Mouse (Mus musculus): ENCODE results near the gene Taar3. TPM values are rescaled to one million over a fixed set of nuclear protein-coding genes. Genes with fewer than 3 reads are reported as not detected.

Gene Taar3
- polyA plus RNA-seq, 1 experiment from 2014 or later = not detected

DNA sequence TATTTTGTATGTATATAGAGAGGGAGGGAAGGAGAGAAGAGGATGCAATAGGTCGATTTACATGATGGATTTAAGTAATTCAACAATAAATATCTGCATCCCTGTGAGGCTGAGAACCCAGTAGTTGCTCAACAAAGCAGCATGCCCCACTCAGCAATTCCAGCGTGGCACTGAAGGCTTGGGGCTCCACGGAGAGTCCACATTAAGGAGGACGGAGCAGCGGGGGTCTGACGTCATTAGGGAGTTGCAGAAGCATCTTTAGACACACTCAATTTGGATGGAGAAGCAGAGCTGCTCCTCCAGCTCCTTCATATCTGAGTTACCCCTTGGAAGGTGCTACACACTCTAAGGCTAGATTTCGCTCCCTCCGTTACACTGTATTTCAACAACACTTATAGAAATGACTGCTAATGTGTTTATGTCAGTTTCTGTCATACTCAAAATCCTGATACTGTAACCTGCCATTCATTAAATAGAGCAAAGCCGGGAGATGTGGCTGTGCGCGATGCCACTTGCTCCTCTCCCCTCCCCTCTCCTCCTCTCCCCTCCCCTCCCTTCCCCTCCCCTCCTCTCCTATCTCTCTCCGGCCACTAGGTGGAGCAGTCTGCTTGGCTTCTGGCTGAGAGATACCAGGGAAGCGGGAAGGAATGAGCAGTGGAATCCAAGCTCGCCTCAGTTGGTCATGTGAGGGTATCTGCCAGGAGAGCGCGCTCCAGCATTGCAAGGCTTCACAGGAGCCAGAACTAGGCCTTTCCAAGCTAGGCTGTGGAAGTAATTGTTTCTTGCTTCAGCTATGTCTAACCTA is 29.7 kb downstream of the Taar3 start:
- H3K36me3 ChIP-seq (ENCODE audit: control insufficient read depth, insufficient read depth, low read length) = no peaks in the 10 kb centered on the region
- no peaks in the 10 kb centered on the region for H3K27me3 ChIP-seq (ENCODE audit: control insufficient read depth, insufficient read depth, low read length)
- ATAC-seq (ENCODE audit: low FRiP score) (peak; percentile 88), DNase-seq (ENCODE audit: low spot score, missing footprints) (peak; percentile 96)
- H3K4me1 ChIP-seq (ENCODE audit: control insufficient read depth, insufficient read depth, low read length) = no peaks in the 10 kb centered on the region
- H3K27ac ChIP-seq (ENCODE audit: low read depth, low read length) = no peak overlapping the region
- H3K4me2 ChIP-seq = no peak overlapping the region
- WGBS = 45% methylated on average over 16 of the region's 16 CpGs
- no peak overlapping the region for H3K4me3 ChIP-seq (ENCODE audit: low read depth, low read length)
- no peak overlapping the region for H3K9ac ChIP-seq (ENCODE audit: low read length)
- no peaks in the 10 kb centered on the region for H3K9me3 ChIP-seq (ENCODE audit: control insufficient read depth, low read length)

DNA sequence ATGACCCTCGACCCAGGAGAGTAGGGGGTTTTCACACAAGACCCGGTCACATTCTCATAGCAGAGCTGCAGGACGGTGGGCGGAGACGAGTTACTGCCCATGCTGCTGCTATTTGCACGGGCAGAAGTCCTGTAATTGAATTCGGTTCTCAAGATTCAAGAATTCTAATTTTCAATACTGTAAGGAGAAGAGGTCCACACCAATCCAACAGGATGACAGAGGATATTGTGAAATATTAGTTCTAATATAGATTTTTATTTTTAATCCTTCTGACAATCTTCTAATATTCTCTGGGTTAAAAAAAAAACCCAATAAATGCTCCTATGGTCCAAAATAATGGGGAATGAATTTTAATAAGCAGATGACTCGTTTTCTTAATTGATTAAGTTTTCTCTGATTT is 36.2 kb downstream of the Taar3 start, which contains the start of gene Taar6:
Gene Taar6 (minus strand): TSS at position 101 of the 400 bp plus-strand sequence.
- DNase-seq (ENCODE audit: low spot score, missing footprints) (no peak), ATAC-seq (ENCODE audit: low FRiP score) (no peak)
- WGBS = 73% methylated on average over 8 of the region's 8 CpGs

DNA sequence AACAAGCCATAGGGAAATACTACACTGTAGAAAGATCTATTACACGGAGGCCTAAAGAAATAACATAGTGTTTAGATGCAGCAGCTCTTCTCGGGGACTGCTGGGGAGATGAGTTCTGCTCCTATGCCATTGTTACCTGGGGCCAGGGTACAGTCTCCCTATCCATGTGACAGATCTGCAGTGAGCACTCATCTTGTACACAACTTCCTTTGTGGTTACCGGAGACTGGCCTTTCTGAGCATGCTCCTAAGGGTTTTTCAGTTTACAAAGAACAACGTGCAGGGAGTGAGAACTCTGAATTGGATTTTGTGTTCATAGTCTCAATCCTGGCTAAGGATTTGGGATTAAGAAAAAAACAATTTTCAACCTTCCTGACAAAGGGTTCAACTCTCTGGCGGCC is 37.1 kb downstream of the Taar3 start:
- no peak overlapping the region for H3K4me2 ChIP-seq
- no peak overlapping the region for H3K9ac ChIP-seq (ENCODE audit: low read length)
- no peaks in the 10 kb centered on the region for H3K36me3 ChIP-seq (ENCODE audit: control insufficient read depth, insufficient read depth, low read length)
- H3K4me1 ChIP-seq (ENCODE audit: control insufficient read depth, insufficient read depth, low read length) = no peaks in the 10 kb centered on the region
- no peak overlapping the region for H3K4me3 ChIP-seq (ENCODE audit: low read depth, low read length)
- H3K27me3 ChIP-seq (ENCODE audit: control insufficient read depth, insufficient read depth, low read length) = no peaks in the 10 kb centered on the region
- no peak for DNase-seq (ENCODE audit: low spot score, missing footprints)
- no peak overlapping the region for H3K27ac ChIP-seq (ENCODE audit: low read depth, low read length)
- WGBS = 85% methylated on average over 5 of the region's 5 CpGs
- no peaks in the 10 kb centered on the region for H3K9me3 ChIP-seq (ENCODE audit: control insufficient read depth, low read length)
- ATAC-seq (ENCODE audit: low FRiP score) = no peak

More for the DNA sequence above, 36.2 kb downstream of the Taar3 start, which contains the start of gene Taar6:
- no peak within 1 kb of the TSS for H3K4me2 ChIP-seq
- H3K27ac ChIP-seq (ENCODE audit: low read depth, low read length) = no peak within 1 kb of the TSS
- H3K4me1 ChIP-seq (ENCODE audit: control insufficient read depth, insufficient read depth, low read length) = no peaks in the 10 kb centered on the region
- no peaks in the 10 kb centered on the region for H3K36me3 ChIP-seq (ENCODE audit: control insufficient read depth, insufficient read depth, low read length)
- no peak within 1 kb of the TSS for H3K9ac ChIP-seq (ENCODE audit: low read length)
- no peak within 1 kb of the TSS for H3K4me3 ChIP-seq (ENCODE audit: low read depth, low read length)
- no peaks in the 10 kb centered on the region for H3K27me3 ChIP-seq (ENCODE audit: control insufficient read depth, insufficient read depth, low read length)
- no peaks in the 10 kb centered on the region for H3K9me3 ChIP-seq (ENCODE audit: control insufficient read depth, low read length)

DNA sequence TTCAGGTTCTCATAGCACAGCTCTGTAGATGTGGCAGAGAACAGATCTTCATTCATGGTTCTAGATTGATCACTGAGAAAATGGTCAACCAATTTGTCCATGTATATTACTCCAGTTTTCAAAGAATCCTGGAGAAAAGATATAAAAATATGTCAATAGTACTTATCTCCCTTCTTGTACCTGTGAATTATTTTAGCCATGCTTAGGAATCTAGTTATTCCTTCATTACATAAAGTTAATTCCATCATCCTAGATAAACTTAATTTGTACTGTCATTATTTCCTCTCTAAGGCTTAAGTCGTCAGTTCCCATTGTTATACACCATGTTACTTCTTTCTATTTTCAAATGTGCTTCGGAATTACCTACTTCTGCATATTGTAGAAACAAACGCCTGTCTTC is 44.0 kb downstream of the Taar3 start, which contains the start of gene Taar7a:
Gene Taar7a (minus strand): TSS at position 101 of the 400 bp plus-strand sequence.
- no peak within 1 kb of the TSS for H3K27ac ChIP-seq (ENCODE audit: low read depth, low read length)
- no peaks in the 10 kb centered on the region for H3K27me3 ChIP-seq (ENCODE audit: control insufficient read depth, insufficient read depth, low read length)
- no peak within 1 kb of the TSS for H3K9ac ChIP-seq (ENCODE audit: low read length)
- no peak within 1 kb of the TSS for H3K4me2 ChIP-seq
- H3K9me3 ChIP-seq (ENCODE audit: control insufficient read depth, low read length) = no peaks in the 10 kb centered on the region
- ATAC-seq (ENCODE audit: low FRiP score) (no peak), DNase-seq (ENCODE audit: low spot score, missing footprints) (no peak)
- no peaks in the 10 kb centered on the region for H3K36me3 ChIP-seq (ENCODE audit: control insufficient read depth, insufficient read depth, low read length)
- H3K4me1 ChIP-seq (ENCODE audit: control insufficient read depth, insufficient read depth, low read length) = no peaks in the 10 kb centered on the region
- WGBS = 87% methylated on average over 3 of the region's 3 CpGs
- H3K4me3 ChIP-seq (ENCODE audit: low read depth, low read length) = no peak within 1 kb of the TSS

DNA sequence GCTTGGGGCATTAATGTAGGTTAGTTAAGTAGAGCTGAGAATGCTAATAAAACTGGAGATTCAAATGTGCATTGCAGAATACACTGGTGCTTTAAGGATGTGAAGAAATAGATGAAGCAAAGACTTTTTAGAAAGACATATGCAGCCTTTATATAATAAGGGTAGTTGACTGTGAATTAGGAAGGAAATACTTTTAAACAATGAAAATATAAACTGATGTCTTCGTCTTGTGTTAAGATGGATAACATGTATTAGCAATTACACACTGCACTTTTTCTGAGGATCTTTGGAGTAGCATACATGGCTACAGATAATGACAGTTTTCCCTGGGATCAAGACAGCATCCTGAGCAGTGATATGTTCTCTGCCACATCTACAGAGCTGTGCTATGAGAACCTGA is 50.3 kb downstream of the Taar3 start, which contains the start of gene Taar7b:
Gene Taar7b (plus strand): TSS at position 301 of the 400 bp plus-strand sequence.
- H3K9me3 ChIP-seq (ENCODE audit: control insufficient read depth, low read length) = no peaks in the 10 kb centered on the region
- H3K9ac ChIP-seq (ENCODE audit: low read length) = no peak within 1 kb of the TSS
- no peaks in the 10 kb centered on the region for H3K4me1 ChIP-seq (ENCODE audit: control insufficient read depth, insufficient read depth, low read length)
- H3K36me3 ChIP-seq (ENCODE audit: control insufficient read depth, insufficient read depth, low read length) = no peaks in the 10 kb centered on the region
- H3K4me3 ChIP-seq (ENCODE audit: low read depth, low read length) = no peak within 1 kb of the TSS
- no peak for ATAC-seq (ENCODE audit: low FRiP score)
- no peaks in the 10 kb centered on the region for H3K27me3 ChIP-seq (ENCODE audit: control insufficient read depth, insufficient read depth, low read length)
- H3K27ac ChIP-seq (ENCODE audit: low read depth, low read length) = no peak within 1 kb of the TSS
- 94% methylated on average over 1 of the region's 1 CpGs for WGBS
- DNase-seq (ENCODE audit: low spot score, missing footprints) = no peak
- H3K4me2 ChIP-seq = no peak within 1 kb of the TSS

Other genes starting within 250 kb of the Taar3 start
- 118 and 132 TPM in 2 replicates for gene Rps12, start 162.3 kb upstream of the Taar3 start, polyA plus RNA-seq (2014; fragmentation: Nextera tagmentation; extraction: Ambion mirVana)
- gene Slc18b1, start 152.6 kb upstream of the Taar3 start, polyA plus RNA-seq (2014; fragmentation: Nextera tagmentation; extraction: Ambion mirVana) = 14.5 and 16.6 TPM in 2 replicates
- gene Vnn3, start 98.1 kb upstream of the Taar3 start, polyA plus RNA-seq (2014; fragmentation: Nextera tagmentation; extraction: Ambion mirVana) = not detected in 2 replicates
- gene Vnn1, start 54.9 kb upstream of the Taar3 start, polyA plus RNA-seq (2014; fragmentation: Nextera tagmentation; extraction: Ambion mirVana) = 2.6 and 2.9 TPM in 2 replicates
- gene Taar1, start 29.2 kb upstream of the Taar3 start, polyA plus RNA-seq (2014; fragmentation: Nextera tagmentation; extraction: Ambion mirVana) = not detected in 2 replicates
- gene Taar2, start 11.0 kb upstream of the Taar3 start, polyA plus RNA-seq (2014; fragmentation: Nextera tagmentation; extraction: Ambion mirVana) = not detected in 2 replicates
- gene Taar4, start 10.9 kb downstream of the Taar3 start, polyA plus RNA-seq (2014; fragmentation: Nextera tagmentation; extraction: Ambion mirVana) = not detected in 2 replicates
- gene Taar5, start 21.1 kb downstream of the Taar3 start, polyA plus RNA-seq (2014; fragmentation: Nextera tagmentation; extraction: Ambion mirVana) = not detected in 2 replicates
- not detected in 2 replicates for gene Taar6, start 36.1 kb downstream of the Taar3 start, polyA plus RNA-seq (2014; fragmentation: Nextera tagmentation; extraction: Ambion mirVana)
- gene Taar7a, start 43.9 kb downstream of the Taar3 start, polyA plus RNA-seq (2014; fragmentation: Nextera tagmentation; extraction: Ambion mirVana) = not detected in 2 replicates
- not detected in 2 replicates for gene Taar7b, start 50.4 kb downstream of the Taar3 start, polyA plus RNA-seq (2014; fragmentation: Nextera tagmentation; extraction: Ambion mirVana)
- gene Taar7d, start 77.7 kb downstream of the Taar3 start, polyA plus RNA-seq (2014; fragmentation: Nextera tagmentation; extraction: Ambion mirVana) = not detected in 2 replicates
- gene Taar7e, start 88.1 kb downstream of the Taar3 start, polyA plus RNA-seq (2014; fragmentation: Nextera tagmentation; extraction: Ambion mirVana) = not detected in 2 replicates
- not detected in 2 replicates for gene Taar7f, start 100.0 kb downstream of the Taar3 start, polyA plus RNA-seq (2014; fragmentation: Nextera tagmentation; extraction: Ambion mirVana)
- gene Taar8a, start 126.9 kb downstream of the Taar3 start, polyA plus RNA-seq (2014; fragmentation: Nextera tagmentation; extraction: Ambion mirVana) = not detected in 2 replicates
- gene Taar8b, start 142.7 kb downstream of the Taar3 start, polyA plus RNA-seq (2014; fragmentation: Nextera tagmentation; extraction: Ambion mirVana) = not detected in 2 replicates
- gene Taar8c, start 152.4 kb downstream of the Taar3 start, polyA plus RNA-seq (2014; fragmentation: Nextera tagmentation; extraction: Ambion mirVana) = not detected in 2 replicates
- not detected in 2 replicates for gene Taar9, start 160.0 kb downstream of the Taar3 start, polyA plus RNA-seq (2014; fragmentation: Nextera tagmentation; extraction: Ambion mirVana)
- 98.6 and 99.6 TPM in 2 replicates for gene Stx7, start 199.7 kb downstream of the Taar3 start, polyA plus RNA-seq (2014; fragmentation: Nextera tagmentation; extraction: Ambion mirVana)